Mouse (Mus musculus) embryonic facial prominence, embryonic 10.5 days (tissue): ENCODE results near the gene L1td1. TPM values are rescaled to one million over a fixed set of nuclear protein-coding genes. Genes with fewer than 3 reads are reported as not detected.

Source experiments
- polyA plus RNA-seq: library from polyadenylated mRNA; unstranded; fragments of >200 nt; fragmentation: Nextera tagmentation; extraction: Ambion mirVana; gene quantifications from 2 replicates; pipeline ENCODE4 v1.2.1, GENCODE M21; 2016

Gene L1td1
- polyA plus RNA-seq, 1 experiment from 2014 or later = 0.44 TPM

Other genes starting within 250 kb of the L1td1 start
- 2.1 and 2.5 TPM in 2 replicates for gene Kank4, start 90.8 kb downstream of the L1td1 start, polyA plus RNA-seq
- not detected in 2 replicates for gene I0C0044D17Rik, start 97.1 kb downstream of the L1td1 start, polyA plus RNA-seq
- 98.8 and 102 TPM in 2 replicates for gene Usp1, start 197.1 kb downstream of the L1td1 start, polyA plus RNA-seq